Mouse (Mus musculus): Measurements from ENCODE around the gene Cstad. TPM values are rescaled to one million over a fixed set of nuclear protein-coding genes. Genes with fewer than 3 reads are reported as not detected.

The Cstad gene
- total RNA-seq (2021): 1 to 10 TPM; 1.5 to 2.3 TPM

DNA sequence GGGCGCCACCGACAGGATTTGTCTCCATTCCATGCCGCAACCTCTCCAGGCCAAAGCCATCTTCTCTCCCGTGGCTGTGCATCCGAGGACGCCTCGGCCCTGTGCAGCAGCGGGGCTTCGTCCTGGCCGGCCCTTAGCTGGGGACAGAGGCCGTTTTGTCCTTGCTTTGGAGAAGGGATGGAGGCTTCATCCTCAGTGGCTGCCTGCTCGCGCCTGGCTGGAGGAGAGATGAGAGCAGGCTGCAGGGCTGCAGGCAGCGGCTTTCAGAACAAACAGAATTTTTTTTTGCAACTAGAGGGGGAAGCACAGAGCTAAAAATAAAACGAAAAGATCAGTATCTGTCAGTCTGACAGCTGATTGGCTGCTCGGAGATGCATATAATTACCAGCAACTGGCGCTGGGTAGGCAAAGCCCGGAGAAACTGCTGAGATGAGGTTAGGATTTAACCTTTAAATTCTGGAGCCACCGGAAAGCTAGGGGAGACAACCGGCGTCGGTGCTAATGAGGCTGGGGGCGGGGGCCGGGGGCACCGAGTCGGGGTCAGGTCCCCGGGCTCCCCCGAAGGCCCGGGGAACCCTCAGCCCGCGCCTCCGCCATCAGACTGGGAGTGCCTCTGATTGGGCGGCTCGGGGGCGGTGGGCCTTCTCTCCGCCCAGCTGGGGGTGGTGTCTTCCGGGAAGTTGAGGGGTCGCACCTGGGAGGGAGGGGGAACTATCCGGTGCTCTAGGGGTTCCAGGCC, at the start of gene Cstad:
TSS of gene Cstad (plus strand) at position 400 of the 739 bp plus-strand sequence.
- intact Hi-C loops (cut with DNase I): loop anchor here (2.0 to 10.0 kb wide), 2 partner anchors 110 to 158 kb away; no protein-coding TSS in a partner anchor
- peak; percentile 73 to 83 for DNase-seq

DNA sequence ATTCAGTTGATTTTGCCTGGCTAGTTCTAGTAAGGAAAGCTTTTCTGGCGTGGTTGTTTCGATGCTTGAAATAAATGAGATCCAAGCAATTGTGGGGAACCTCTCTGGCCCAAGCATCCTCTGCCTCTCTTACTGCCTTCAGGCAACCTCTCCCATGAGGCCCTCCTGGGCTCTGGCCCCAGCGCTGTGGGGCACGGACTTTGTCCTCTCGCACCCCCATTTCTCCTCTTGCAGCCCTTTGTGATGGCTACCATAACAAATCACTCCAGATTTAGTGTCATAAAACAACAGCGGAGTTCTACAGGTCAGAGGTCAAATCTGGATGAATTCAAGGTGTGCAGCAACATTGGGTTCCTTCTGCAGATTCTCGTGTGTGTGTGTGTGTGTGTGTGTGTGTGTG, 49.1 kb upstream of the Cstad start:
- DNase-seq: no peak
- intact Hi-C loops (cut with DNase I): loop anchor here (2.0 kb wide), 2 partner anchors 69 to 105 kb away; no protein-coding TSS in a partner anchor

DNA sequence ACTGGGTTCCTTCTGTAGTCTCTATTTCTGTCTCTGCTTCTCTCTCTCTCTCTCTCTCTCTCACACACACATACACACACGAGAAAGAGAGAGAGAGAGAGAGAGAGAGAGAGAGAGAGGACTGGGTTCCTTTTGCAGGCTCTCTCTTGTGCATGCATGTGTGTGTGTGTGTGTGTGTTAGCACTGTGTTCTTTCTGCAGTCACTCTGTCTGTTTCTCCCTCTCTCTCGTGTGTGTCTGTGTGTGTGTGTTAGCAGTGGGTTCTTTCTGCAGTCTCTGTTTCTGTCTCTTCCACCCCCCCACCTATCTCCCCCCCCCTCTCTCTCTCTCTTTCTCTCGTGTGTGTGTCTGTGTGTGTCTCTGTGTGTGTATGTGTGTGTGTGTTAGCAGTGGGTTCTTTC, 48.6 kb upstream of the Cstad start:
- intact Hi-C loops (cut with DNase I): loop anchor here (2.0 kb wide), 1 partner anchor 105 kb away; no protein-coding TSS in a partner anchor
- DNase-seq: no peak

DNA sequence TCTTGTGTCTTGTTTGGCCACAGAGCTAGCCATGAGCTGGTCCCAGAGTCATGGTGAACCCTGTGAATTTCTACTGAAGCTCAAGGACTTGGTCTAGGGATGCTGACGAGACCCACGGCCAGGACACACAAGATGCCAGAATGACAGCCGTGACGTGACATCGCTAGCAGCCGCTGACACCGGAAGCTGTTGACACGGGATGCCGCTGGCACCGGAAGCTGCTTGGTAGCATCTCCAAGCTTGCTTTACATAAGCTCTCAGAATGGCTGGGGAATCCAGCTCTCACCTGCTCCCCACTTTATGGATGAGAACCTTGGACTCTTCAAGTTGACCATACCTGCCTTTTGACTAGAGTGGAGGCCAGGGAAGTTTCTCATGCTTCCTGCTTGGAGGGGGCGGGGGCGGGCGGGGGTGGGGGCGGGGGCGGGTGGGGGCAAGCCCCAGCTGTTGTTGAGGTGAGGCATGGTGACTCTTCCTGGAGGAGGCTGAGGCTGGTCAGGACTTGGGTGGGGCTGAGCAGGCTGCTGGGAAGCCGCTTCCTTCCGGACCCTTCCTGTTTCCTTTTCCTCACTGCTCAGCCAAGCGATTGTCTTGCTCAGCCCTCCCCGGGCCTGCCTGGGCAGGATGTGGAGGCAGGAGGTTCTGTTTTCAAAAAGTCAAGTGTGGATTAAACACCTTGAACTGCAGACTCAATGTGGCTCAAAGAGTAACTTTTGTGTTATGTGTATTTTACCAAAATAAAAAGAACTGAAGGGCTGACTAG, 47.2 kb upstream of the Cstad start:
- DNase-seq: peak; percentile 61 to 63

DNA sequence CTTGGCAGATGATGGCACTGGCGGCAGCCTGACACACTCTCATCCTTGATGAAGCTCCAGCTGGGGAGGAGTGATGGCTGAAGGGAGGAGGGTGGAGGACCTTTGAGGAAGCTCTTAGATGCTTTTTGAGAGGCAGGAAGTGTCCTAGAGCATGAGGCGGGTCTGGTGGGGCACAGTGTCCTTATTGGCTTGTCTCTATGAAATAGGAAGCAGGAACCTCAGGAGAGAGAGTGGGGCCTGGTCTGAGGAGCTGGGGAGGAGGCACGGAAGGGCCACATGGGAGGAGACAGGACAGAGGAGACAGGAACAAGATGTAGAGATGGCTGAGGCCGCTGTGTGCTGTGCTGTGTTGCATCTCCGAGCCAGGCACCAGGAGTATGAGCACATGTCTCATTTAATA, 43.3 kb upstream of the Cstad start:
- DNase-seq: no peak
- intact Hi-C loops (cut with DNase I): no loop called here

More for the DNA sequence above, 47.2 kb upstream of the Cstad start:
- intact Hi-C loops (cut with DNase I): loop anchor here (2.0 kb wide), 1 partner anchor 107 kb away; no protein-coding TSS in a partner anchor

DNA sequence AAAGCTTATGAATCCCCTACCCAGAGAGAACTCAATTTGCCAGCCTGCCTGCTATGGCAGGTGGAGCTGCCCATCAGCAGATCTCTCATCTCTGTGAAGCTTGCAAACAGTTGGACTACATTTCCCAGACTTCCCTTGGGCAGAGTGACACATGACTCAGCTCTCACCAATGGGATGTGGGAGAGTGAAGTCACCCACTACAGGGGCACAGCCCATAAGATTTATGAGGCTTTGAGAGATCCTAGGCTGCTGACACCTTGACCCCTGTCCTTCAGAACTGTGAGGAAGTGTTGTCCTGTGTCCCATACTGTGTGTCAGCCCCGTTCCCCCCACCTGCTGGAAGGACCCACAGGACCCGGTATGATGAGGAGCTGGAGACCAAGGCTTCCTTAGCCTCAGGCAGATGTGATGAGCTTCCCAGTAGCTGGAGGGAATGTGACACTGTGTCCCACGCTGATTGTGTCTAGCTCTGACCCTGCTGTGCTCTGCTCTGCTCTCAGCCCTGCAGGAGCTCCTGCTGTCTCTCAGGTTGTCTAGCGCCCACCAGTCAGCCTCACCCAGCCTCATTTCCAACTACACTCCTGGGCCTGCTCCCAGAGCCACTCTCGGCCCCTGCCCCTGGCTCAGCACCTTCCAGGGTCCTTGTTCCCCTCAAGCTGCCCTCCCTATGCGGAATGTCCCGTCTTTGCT, 40.8 kb upstream of the Cstad start:
- intact Hi-C loops (cut with DNase I): no loop called here
- DNase-seq: peak; percentile 43 to 55

DNA sequence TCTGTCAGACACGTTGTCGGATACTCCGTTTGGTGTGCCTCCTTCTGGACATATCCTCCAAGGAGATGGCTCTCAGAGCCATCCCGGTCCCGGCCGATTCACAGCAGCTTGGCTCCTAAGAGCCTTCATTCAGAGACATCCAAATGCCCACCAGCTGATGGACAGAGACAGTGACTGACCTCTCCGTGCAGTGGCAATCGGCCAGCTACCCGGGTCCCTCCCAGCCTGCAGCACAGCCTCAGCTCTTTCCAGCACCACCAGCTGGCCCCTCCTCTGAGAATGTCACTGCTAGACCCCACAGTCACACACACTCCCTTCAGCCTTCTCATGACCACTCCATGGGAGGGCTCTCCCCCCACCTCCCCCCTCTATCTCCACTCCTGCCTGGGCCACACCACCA, 39.6 kb upstream of the Cstad start:
- DNase-seq: no peak
- intact Hi-C loops (cut with DNase I): no loop called here

DNA sequence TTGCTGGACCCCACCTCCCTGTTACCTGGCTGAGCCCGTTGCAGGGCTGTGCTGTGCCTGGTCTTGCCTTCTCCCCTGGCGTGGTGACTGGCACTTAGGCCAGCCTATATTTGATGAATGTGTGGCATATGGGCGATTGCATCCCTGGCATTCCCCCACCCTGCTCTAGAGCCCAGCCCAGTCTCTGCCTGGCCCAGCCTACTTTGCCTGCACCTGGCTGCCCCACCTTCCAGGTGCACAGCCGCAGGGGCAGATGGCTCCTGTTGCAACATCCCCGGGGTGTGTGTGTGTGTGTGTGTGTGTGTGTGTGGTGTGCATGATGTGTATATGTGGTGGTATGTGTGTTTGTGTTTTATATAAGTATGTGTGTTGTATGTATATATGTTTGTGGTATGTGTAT, 38.3 kb upstream of the Cstad start:
- DNase-seq: no peak
- intact Hi-C loops (cut with DNase I): loop anchor here (2.0 kb wide), 1 partner anchor 32 kb away; no protein-coding TSS in a partner anchor

DNA sequence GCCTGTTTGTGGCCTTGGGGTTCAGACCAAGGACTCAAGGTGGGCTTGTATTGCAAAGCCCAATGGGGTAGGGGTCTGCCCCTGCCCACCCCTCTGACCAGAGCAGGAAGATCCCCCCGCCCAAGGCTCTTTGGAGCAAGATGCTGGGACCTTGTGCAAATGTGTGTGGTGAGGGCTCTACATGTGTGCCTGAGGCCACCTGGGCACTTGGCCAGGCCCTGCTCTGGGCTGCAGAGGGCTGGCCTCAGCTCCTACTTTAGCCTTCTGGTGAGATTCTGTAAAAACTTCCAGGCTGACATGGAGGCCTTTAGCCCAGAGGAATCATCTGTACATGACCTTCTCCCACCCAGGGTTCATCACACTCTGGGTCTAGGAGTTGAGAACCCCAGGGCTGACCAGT, 35.3 kb upstream of the Cstad start:
- intact Hi-C loops (cut with DNase I): no loop called here
- DNase-seq: no peak

DNA sequence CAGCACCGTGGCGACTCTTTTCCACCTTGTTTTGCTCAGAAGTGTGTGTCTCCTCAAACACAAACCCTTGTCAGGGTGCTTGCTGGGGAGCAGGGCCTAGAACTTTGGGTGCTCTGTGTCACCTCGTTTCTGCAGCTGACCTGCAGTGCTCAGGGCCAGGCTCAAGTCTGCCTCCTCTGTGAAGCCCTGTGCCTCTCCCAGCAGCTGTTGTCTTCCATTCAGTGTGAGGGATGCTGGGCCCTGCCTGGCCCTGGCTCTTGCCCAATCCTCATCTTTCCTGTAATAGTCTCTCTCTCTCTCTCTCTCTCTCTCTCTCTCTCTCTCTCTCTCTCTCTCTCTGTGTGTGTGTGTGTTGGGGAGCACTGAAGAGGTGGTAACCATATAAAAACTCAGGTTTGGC, 32.3 kb upstream of the Cstad start:
- no peak for DNase-seq
- intact Hi-C loops (cut with DNase I): no loop called here

DNA sequence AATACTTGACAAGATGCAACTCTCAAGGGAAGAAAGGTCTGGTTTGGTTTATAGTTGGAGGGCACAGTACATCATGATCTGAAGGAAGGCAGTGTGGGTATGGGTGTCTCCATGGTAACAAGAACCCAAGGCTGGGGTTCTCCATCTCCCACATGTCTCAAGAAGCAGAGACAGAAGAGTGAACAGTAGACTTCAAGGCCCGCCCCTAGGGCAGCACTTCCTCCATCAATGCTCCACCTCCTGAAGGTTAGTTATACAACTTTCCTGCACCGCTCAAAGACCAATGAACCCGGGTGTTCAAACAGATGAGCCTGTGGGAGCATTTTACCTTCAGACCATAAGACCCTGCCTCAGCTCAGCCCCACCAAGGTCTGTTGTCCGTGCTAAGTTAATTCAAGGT, 23.2 kb upstream of the Cstad start:
- intact Hi-C loops (cut with DNase I): loop anchor here (5.0 kb wide), 1 partner anchor 74 kb away; no protein-coding TSS in a partner anchor
- DNase-seq: no peak

DNA sequence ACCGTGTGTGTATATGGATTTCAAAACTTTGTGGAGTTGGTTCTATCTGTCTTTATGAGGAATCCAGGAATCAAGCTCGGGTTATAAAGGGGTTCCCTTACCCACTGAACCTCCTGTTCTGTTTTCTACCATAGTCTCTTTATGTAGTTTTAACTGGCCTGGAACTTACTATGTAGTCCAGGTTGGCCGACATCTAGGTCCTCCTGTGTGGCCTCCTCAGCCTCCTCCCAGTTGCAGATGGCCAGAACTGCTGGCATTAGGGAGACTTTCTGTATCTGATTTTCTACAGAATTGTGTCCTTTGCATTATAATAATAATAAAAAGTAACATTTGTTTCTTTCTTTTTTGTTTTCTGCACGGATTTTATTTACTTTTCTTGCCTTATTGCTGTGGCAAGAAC, 21.3 kb upstream of the Cstad start:
- intact Hi-C loops (cut with DNase I): loop anchor here (5.0 kb wide), 1 partner anchor 76 kb away; no protein-coding TSS in a partner anchor

DNA sequence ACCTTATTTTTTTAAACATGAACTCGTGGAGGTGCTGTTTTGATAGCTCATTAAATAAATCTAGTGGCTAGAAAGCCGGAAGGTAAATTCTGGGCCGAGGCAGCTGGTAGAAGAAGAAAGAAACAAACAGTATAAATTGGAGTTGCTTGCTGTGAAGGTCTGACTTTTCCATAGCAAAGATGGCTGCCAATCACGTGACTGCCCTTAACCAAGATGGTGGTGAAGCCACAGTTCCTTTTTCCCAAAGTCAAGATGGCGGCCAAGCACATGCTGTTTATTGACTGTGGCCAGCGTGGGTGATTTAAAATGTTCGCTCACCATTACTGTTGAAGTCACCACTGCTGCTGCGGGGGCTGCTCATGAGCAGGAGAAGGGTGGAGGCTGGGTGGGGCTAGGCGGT, 17.8 kb upstream of the Cstad start:
- intact Hi-C loops (cut with DNase I): no loop called here
- no peak for DNase-seq

More for the DNA sequence above, 21.3 kb upstream of the Cstad start:
- DNase-seq: no peak

DNA sequence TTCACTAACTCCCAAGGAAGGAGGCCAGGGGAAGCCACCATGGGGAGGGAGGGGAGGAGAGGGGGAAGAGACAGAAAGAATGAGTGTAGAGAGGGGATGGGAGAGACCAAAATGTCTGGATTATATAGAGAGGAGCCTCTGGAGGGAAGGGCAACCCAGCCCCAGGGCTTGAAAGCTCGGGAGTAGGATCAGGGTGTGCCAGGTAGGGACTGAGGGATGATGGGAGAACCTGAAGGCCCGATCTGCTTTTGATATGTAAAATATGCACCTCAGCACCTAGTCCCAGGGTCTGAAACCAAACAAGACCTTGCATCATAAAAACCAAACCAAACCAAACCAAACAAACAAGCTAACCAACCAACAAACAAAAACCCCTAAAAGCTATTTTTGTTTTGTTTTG, 16.8 kb upstream of the Cstad start:
- DNase-seq: no peak
- intact Hi-C loops (cut with DNase I): no loop called here

DNA sequence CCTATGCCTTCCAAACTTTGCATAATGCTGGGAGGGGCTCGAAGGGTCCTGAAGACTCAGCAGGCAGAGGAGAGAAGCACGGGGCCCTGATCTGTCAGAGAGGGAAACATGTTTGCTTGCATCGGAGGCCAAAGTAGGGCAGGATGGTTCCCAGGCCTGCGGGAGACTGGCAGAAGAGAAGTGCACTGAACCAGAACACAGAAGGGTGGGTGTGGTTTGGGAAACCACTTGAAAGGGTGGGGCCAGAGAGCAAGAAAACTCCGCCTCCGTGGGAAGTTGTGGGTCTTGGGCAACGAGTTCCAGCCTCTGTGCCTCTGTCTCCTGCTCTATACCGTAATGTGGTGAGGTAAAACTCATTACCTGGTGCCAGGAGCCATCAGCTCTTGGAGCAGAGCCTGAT, 7.7 kb upstream of the Cstad start:
- intact Hi-C loops (cut with DNase I): no loop called here

DNA sequence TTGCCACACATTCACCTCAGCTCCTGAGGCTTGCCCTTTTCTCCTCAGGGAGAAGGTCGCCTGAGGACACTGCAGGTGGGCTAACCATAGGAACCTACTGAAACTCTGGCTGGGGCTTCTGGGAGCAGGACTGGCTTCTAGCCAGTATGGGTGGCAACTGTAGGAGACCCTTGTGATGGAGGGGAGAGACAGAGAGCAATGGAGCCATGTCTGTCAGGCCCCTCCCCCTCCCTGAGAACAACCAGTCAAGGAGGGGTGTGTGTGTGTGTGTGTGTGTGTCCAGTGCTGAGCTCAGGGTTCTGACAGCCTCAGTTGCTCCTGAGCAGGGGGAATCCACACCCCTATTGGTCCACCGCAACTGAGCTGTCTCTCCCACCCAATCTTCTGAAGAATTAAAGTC, 7.2 kb upstream of the Cstad start:
- intact Hi-C loops (cut with DNase I): loop anchor here (2.0 kb wide), 1 partner anchor 31 kb away; no protein-coding TSS in a partner anchor
- no peak for DNase-seq

More for the DNA sequence above, 7.7 kb upstream of the Cstad start:
- DNase-seq: no peak

DNA sequence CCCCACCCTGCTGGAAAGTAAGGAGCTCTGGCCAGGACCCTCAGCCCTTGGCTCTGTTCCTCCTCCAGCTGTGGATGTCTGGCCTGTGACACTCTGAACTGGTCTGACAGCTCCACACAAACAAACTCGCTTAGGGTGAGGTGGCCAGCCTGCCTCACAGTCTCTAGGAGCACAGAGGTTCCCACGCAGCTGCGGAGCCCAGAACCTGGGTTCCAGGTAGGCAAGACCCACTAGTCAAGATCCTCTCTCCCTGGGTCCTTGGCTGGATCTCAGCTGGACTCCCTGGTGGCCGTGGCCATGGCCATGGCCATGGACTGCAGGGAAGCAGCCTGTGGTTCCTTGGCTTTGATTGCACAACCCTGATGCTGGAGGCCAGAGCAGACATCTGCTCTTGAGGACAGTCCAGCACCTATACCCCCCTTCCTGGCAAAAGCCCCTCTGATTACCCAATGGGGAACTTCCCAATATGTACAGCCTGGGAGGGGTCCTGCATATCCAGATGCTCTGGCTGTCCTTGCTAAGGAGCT, 5.8 kb upstream of the Cstad start:
- intact Hi-C loops (cut with DNase I): loop anchor here (2.0 kb wide), 1 partner anchor 32 kb away; no protein-coding TSS in a partner anchor

DNA sequence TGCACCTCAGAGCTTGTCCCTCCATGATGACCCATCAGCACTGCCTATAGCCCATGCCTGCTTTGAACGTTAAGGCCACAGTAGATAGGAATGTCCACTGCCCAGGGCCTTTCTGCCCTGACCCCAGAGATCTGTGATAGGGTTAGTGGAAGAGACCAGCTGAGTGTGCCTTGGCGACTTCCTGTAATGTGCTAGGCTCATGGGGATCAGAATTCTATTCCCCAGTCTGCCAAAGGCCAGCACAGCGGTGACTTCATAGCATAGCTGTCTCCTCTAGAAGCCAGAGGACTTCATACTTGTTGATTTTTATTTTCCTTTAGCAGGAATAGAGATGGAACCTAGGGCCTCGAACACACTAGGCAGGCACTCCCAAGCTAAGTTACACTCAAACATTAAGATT, 5.1 kb upstream of the Cstad start:
- no peak for DNase-seq

More for the DNA sequence above, 5.8 kb upstream of the Cstad start:
- DNase-seq: peak; percentile 59 to 76

DNA sequence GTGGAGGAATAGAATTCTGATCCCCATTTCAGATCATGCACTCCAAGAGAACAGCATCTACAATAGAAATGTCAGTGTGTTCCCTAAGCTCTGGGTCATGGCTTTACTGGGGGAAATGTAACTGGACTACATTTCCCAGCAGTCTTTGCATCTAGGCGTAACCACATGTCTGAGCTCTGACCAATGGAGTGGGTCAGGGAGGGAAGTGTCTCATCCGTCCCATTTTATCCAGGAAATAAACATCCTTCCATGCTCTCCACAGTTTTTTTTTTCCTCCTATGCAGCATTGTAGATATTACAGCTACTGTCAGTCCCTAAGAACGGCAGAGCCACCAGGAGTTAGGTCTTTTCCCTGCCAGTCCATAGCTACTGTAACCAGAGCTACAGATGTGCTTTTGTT, 3.9 kb upstream of the Cstad start:
- DNase-seq: peak in 1 of 2 experiments; percentile 39
- intact Hi-C loops (cut with DNase I): loop anchor here (2.0 to 10.0 kb wide), 2 partner anchors 114 to 118 kb away; no protein-coding TSS in a partner anchor

More for the DNA sequence above, 5.1 kb upstream of the Cstad start:
- intact Hi-C loops (cut with DNase I): loop anchor here (2.0 to 10.0 kb wide), 3 partner anchors 33 to 117 kb away; no protein-coding TSS in a partner anchor

DNA sequence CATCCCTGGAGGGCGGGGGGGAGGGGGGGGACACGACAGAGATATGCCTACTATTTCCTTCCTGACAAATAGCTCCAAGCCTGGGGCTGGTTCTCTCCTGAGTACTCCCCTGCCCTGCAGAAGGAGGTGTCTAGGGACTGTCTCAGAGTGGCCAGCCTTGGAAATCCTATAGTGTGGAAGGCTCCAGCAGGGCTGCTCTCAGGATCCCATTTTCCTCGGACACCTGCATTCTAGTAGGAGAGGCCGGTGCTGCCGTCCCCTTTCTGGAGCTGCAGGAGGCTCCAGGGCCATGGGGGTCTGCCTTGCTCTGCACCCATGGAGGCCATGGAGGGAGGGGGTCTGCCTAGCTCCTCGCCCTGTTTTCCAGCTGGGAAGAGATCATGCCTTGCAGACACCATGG, 2.4 kb upstream of the Cstad start:
- intact Hi-C loops (cut with DNase I): loop anchor here (10.0 kb wide), 1 partner anchor 112 kb away; no protein-coding TSS in a partner anchor

More for the DNA sequence above, 2.4 kb upstream of the Cstad start:
- DNase-seq: no peak
